Mouse (Mus musculus) spleen, postnatal 14 days (tissue): ENCODE results near the gene Iqcc.

ENCODE experiments used
- DNase-seq, 2 experiments: peaks; one replicate each; pipeline ENCODE4 v3.0.0; 2021 to 2022; ENCODE audit warnings: low spot score in 2 of 2

The Iqcc gene

DNA sequence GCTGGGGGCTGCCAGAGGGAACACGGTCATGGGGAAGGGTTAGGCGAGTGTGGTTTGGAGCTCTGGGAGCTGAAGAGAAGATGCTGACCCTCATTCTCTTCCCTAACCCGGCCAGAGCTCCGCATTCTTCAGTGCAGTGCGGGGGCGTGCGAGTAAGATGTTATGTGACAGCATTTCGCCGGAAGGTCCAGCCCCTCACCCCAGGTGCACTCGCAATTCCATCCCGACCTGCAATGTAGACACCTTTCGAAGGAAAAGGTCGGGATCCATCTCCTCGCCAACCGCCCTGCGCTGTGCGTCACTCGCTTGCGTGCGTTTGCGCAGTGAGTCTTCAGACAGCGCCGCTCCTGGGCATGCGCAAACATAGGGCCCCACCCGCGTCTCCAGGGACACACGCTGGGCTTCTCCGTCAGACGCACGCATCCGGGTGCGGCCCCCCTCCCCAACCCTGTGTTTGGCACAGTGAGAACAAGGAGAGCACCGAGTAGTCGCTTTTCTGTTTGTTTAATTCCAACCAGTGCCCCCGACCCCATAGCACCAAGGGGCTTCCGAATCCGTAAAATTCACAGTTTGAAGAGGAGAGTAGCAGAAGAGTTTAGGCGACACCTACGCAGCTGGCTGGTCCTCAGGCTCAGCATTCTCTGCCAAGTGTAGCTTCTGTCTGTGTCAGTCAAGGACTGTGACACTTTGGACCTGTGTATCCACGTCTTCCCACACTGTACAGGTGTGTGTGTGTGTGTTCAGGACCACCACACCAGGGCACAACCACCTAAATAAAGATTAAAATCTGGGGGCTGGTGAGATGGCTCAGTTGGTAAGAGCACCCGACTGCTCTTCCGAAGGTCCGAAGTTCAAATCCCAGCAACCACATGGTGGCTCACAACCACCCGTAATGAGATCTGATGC lies at the start of gene Iqcc:
Iqcc (minus strand) TSS at position 314 of the 906 bp plus-strand sequence.
- DNase-seq = peak; percentile 89 to 90

GRCm38 (mm10) chr4:129662255-129662813 lies 43.4 kb upstream of the Iqcc start:
- DNase-seq = no peak

DNA sequence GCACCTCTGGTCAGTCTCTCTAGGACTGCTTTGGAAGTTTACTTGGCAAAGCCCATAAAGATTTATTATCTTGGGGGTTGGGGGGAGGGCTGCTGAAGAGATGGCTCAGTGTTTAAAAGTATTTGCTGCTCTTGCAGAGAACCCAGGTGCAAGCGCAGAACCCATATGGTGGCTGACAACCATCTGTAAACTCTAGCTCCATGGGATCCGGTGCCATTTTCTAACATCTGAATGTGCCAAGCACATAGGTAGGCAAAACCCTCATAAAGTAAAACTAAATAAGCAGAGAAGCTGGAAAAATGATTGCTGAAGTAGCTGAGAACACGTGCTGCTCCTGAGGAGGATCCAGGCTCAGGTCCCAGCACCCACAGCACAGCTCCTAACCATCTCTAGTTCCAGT lies 42.7 kb upstream of the Iqcc start:
- no peak for DNase-seq

- no peak for DNase-seq
Measured at GRCm38 (mm10) chr4:129654770-129655169, 35.9 kb upstream of the Iqcc start.

- DNase-seq = no peak
Measured at GRCm38 (mm10) chr4:129650359-129650758, 31.5 kb upstream of the Iqcc start.

DNA sequence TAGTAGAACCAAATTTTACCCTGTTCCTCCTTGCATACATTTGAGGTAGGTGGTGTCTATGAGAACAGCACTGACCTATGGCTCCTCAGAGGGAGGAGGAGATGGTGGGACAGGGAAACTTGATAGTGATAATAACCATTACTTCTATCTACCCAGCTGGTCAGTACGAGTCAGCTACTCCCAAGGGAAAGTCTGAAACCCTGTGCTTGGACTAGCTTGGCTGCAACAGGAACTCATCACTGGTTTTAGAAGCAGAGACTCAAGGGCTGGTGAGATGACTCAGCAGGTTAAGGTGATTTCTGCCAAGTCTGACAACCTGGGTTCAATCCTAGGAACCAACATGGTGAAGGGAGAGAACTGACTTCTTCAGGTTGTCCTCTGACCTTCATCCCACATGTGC lies 29.8 kb upstream of the Iqcc start:
- no peak for DNase-seq

GRCm38 (mm10) chr4:129645204-129645603 lies 26.3 kb upstream of the Iqcc start:
- DNase-seq = no peak

DNA sequence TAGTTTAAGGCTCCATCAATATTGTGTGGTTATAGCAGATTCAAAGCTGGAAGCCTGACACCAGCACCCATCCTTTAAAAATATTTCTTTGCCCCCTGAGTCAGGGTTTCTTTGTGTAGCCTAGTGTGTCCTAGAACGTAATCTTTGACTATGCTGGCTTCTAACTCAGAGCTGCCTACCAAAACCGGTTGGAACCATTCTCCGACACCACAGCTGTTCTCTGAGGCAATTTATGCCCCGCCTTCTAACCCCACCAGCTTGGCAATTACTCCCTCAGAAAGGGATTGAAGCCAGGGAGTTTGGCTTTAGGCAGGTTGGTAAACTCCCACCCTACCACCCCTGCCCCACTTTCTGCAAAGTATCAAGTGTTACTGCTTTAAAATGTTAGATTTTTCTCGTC lies 22.9 kb upstream of the Iqcc start:
- DNase-seq = no peak

DNA sequence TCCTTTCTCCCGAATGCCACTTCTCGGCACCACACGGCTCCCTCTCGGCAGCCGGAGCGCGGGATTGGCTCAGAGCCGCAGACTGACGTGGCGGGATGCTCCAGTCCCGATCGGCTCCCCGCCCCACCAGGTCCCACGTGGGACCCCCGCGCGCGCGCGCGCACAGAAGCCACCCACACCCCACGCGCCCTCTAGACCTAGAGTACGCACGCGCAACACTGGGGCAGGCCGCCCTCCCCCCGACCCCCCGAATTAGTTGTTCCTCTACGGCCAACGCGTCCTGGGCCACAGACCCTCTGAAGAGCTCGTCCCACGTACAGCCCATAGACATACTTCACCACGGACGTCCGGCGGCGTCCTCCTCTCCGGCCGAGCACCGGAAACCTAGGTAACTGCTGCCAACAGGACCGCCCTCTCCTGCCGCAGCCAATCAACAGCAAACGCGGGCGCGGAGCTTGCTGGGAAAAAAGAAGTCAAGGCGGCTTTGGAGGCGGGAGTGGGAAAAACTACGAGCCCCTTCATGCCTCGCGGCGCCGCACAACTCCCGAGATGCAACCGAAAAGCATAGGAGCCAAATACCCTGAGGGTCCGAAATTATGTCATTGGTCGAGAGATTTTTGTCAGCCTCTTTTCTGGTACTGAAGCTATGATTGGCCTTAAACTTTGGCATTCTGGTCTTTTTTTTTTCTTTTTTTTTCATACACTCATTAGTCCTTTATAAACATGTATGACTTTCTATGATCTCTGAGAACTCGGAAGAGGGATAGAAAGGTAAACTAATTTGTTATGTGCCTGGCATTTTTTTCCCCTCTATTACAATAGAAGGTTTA lies 22.0 kb upstream of the Iqcc start, which contains the start of gene Txlna:
Txlna (minus strand) TSS at position 428 of the 830 bp plus-strand sequence.
- peak; percentile 89 to 93 for DNase-seq

DNA sequence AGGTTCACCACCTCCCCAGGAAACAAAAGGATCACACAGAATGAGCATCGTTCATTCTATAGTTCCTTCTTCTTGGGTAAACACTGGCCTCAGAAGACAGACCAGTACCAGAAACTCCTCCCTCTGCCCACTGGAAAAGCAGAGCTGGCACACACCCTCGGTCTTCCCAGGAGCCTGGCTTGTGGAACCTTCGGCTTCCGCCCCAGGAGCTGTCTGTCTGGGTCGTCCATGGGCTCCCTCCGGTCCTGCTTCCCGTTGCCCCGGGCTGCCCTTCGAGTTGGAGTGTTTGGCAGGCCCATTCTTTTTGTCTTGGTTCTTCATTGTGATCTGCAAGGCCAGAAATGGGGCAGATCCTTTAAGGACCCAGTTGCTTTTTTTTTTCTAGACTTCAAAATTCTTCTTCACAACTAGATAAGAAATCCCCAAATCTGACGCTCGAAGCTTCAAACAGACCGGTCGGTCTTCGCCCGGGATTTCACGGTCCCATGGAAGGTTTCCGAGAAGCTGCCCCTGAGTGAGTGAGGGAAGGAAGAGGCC lies 21.3 kb upstream of the Iqcc start:
- no peak for DNase-seq

DNA sequence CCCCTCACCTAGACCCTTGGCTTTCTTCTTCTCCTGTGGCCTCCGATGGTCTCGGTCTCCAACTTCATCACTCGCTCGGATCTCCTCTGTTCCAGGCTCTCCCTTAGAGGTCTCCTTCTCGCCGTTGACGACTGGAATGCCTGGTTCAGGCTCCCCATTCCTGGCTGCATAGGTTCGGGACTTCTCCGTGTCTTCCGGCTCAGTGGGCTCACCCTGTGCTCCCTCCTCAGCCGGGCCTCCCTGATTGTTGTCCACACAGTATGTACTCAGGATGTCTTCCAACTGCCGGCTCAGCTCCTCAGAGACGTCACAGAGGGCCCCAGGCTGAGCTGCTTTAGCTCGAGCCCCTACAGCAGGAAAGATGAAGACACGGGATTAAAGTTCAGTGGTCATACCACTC lies 20.3 kb upstream of the Iqcc start:
- DNase-seq = no peak

- DNase-seq = no peak
Measured at GRCm38 (mm10) chr4:129633852-129634251, 15.0 kb upstream of the Iqcc start.

GRCm38 (mm10) chr4:129631867-129632266 lies 13.0 kb upstream of the Iqcc start:
- no peak for DNase-seq

- no peak for DNase-seq
Measured at GRCm38 (mm10) chr4:129630944-129631343, 12.0 kb upstream of the Iqcc start.

GRCm38 (mm10) chr4:129626035-129626434 lies 7.1 kb upstream of the Iqcc start:
- no peak for DNase-seq

DNA sequence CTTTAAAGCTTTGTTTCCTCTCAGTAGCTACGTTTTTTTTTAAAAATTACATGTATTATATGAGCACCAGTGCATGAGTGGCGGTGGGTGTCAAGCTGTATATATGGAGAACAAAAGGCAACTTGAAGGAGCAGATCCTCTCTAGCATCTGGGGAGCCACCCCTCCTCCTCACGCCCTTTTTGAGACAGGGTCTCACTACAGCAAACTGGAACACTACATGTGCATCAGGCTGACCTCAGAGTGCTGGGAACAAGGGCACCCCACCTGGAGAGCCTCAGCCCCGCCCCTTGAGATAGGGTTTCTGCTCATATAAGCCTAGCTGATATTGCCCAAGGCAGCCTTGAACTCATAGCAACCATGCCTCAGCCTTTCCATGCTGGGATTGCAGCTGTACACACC lies 6.6 kb upstream of the Iqcc start:
- DNase-seq = no peak

DNA sequence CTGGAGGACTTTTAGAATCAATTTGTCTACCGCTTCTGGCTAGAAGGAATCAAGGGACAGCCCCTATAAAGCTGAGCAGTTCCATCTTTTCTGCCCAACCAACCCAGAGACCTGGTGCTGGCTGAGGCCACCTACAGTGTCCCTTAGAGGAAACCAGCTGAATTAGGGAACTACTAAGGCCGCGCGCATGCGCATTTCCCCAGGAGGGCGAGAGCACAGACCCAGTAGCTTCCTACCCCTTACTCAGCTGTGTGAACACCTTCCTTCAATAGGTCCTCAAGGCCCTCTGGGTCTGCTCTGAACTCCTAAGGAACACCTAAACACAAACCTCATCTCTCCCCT lies 6.1 kb upstream of the Iqcc start:
- DNase-seq = peak; percentile 57 to 72

DNA sequence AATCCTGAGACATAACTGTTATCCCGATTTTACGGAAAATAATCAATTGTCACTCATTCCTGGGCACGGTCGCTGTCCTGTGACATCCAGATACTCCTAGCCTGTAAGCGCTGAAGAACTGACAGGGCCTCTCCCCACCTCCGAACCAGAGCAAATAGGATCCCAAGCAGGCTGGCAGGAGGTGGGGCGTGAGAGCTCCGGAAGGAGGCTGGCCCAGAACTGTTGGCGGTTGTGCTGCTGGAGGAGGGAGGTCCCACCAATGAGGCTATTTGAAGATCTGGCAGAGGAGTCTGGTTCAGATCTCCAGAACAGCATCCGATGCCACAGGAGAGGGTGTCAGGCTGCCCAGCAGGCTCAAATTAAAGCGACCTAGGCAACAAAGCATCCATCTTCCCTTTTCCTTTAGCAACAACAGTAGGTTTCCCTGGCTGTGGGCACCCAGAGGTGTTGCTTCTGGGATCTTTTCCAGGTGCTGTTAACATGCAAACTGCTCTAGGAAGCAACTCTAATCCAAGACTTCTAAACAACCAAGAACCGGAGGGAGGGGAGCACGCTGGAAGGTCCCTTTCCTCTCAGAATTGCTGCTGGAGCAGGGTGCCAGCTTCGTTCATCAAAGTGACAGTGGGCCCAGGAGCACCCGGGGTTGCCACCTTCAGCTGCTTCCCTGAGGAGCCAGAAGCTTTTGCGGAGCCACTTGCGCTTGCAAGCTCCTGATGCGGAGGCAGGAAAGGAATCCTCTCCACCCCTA lies 5.6 kb upstream of the Iqcc start:
- peak; percentile 58 to 65 for DNase-seq

DNA sequence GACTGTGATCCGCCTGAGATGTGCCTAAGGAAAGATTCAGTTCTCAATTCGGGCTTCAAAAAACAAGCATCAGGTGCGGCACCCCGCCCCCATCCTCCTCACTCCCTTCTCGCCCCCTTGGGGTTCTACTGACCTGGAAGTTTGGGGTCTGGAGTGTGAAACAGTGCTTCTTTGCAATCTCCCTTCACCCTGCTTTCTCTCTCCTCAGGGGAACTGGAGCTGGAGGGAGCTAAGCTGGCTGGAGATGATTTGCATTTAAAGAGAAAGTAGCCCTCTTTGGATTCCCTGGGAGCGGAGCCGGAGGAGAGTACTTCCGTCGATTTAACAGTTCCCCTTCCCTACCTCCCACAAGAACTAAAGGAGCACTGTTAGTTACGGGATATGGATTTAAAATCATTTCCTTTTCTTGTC lies 4.8 kb upstream of the Iqcc start, which contains the start of gene Ccdc28b:
Ccdc28b (minus strand) TSS at position 267 of the 411 bp plus-strand sequence.
- DNase-seq = no peak

DNA sequence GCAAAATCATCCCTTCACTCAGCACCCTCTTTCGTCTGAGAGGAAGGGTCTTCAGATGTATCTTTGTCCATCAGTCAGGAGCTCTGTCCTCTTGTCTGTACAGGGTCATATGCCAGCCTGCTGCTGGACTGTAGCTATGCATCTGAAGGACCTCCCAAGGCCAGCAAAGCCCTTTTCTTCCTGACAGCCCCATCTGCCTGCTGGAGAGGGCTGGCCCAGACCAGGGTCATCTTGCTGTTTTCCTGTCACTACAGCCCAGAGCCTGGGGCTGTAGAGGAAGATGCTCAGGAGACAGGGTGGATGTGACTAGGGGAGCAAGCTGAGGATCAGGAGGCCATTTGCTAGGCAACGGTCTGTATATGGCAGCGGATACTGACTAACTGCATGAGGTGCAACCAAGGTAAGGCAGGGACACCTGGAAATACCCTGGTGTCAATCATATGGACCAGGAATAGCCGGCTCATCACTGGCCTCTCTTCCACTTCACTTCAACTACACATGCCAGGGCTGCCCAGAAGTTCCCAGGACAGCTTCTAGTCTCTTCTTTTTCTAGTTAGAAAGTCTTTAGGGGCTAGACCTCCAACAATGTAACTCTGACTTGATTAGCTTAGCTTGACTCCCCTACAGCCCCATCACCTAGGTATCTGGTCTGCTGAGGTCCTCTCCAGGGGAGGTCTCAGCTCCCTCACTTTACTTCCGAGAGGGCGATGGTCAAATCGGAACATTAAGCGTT lies 4.1 kb upstream of the Iqcc start:
- no peak for DNase-seq
